Mouse (Mus musculus): ENCODE data around the gene Dnajc25. TPM values are rescaled to one million over a fixed set of nuclear protein-coding genes. Genes with fewer than 3 reads are reported as not detected.

Dnajc25 gene
- polyA plus RNA-seq, 1 experiment from 2014 or later = 13.7 TPM

DNA sequence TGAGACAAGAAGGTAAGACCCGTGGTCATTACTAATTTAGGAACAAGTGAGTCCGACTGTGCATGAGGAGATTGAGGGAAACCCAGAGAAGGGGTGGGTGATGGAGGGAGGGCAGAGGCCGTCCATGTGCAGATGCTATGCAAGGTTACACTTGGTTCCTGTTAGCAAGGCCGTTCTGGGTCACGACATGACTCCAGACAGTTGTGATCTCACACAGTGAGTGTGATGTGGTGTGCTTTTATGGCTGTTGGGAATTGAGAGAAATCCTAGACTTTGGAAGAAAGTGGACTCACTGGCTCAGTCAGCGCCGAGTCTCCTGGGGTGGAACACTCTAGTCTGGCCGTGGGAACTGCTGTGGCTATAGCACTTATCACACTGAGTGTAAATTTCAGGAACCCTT, 11.3 kb downstream of the Dnajc25 start:
- Histone ChIP-seq H3K27me3 (ENCODE audit: control insufficient read depth, insufficient read depth, low read length) (no peaks in the 10 kb centered on the region), H3K4me2 (ENCODE audit: low read length) (no peak overlapping the region), H3K4me3 (ENCODE audit: control insufficient read depth in 1 of 2, insufficient read depth in 1 of 2, low read depth in 1 of 2, low read length in 2 of 2) (no peak overlapping the region), H3K9ac (ENCODE audit: low read length) (no peak overlapping the region), H3K4me1 (ENCODE audit: control insufficient read depth in 2 of 2, insufficient read depth in 2 of 2, low read length in 2 of 2) (peaks cover 11 to 34% of the 10 kb centered on the region in 2 experiments), H3K27ac (replicated peaks in 1 of 2; ENCODE audit: control insufficient read depth in 1 of 2, insufficient read depth in 1 of 2, low read depth in 2 of 2, low read length in 2 of 2) (no peak overlapping the region), H3K36me3 (ENCODE audit: control insufficient read depth, insufficient read depth, low read length) (no peaks in the 10 kb centered on the region), H3K9me3 (ENCODE audit: control insufficient read depth, low read length) (no peaks in the 10 kb centered on the region)
- no peak for ATAC-seq (ENCODE audit: insufficient number of reproducible peaks, insufficient read depth, low FRiP score, low read depth)
- 59% methylated on average over 8 of the region's 8 CpGs for WGBS

DNA sequence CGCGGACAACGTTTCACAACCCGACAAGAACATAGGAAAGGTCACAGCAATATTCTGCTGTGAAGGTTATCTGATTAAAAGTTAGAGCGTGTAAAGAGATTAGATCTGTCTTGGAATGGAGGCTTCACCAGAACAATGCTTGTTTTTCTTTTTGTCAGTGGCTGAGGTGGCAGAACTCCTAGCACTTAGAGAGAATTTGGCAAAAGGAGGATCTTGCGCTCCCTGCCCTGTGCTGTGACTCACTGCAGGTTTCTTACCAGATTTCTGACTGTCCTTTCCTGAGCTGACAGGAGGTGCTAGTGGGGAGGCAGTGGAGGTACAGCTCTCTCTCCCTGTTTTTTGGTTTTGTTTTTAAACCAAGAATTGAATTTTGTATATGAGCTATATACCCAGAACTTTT, 12.2 kb downstream of the Dnajc25 start:
- Histone ChIP-seq H3K4me2 (ENCODE audit: low read length) (no peak overlapping the region), H3K9ac (ENCODE audit: low read length) (no peak overlapping the region), H3K27me3 (ENCODE audit: control insufficient read depth, insufficient read depth, low read length) (no peaks in the 10 kb centered on the region), H3K36me3 (ENCODE audit: control insufficient read depth, insufficient read depth, low read length) (no peaks in the 10 kb centered on the region), H3K27ac (replicated peaks in 1 of 2; ENCODE audit: control insufficient read depth in 1 of 2, insufficient read depth in 1 of 2, low read depth in 2 of 2, low read length in 2 of 2) (no peak overlapping the region), H3K4me3 (ENCODE audit: control insufficient read depth in 1 of 2, insufficient read depth in 1 of 2, low read depth in 1 of 2, low read length in 2 of 2) (no peak overlapping the region), H3K9me3 (ENCODE audit: control insufficient read depth, low read length) (no peaks in the 10 kb centered on the region), H3K4me1 (ENCODE audit: control insufficient read depth in 2 of 2, insufficient read depth in 2 of 2, low read length in 2 of 2) (peaks cover 13 to 37% of the 10 kb centered on the region in 2 experiments)
- no peak for ATAC-seq (ENCODE audit: insufficient number of reproducible peaks, insufficient read depth, low FRiP score, low read depth)
- 80% methylated on average over 6 of the region's 6 CpGs for WGBS

DNA sequence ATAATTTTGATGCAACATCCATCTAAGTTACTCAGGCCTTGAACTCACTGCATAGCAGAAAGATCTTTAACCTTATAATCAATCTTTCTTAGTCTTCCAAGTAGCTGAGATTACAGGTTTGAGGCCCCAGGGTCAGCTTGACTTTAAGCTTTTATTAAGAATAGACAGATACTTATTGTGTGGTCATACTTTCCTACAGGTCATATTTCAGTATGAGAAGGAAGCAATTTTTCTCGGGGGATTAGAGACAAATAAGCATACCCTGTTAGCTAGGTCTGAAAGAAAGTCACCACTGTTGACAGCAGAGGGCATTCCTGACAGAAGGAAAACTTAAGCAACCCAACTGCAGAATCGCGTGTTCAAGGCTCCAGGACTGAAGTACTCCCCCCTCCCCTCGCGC, 13.1 kb downstream of the Dnajc25 start:
- 86% methylated on average over 5 of the region's 5 CpGs for WGBS

DNA sequence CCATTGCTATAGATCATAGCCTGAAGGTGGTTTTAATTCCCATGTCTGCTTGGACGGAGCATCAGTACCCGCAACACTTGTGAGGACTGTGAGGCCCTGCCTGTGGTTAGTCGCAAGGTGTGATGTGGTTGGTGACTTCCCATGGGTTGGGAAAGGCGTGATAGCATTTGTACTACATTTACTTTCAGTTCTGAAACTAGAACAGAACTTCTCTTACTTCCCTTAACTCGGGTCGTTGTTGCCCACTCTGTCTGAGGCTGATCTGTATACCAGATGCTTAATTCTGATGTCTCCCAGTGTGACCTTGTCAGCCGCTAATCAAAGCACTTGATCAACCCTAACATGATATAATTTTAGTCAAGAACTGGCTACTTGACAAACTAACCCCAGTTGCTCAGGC, 14.3 kb downstream of the Dnajc25 start:
- 95% methylated on average over 7 of the region's 7 CpGs for WGBS
- Histone ChIP-seq H3K9me3 (ENCODE audit: control insufficient read depth, low read length) (no peaks in the 10 kb centered on the region), H3K27ac (replicated peaks in 1 of 2; ENCODE audit: control insufficient read depth in 1 of 2, insufficient read depth in 1 of 2, low read depth in 2 of 2, low read length in 2 of 2) (no peak overlapping the region), H3K27me3 (ENCODE audit: control insufficient read depth, insufficient read depth, low read length) (no peaks in the 10 kb centered on the region), H3K9ac (ENCODE audit: low read length) (no peak overlapping the region), H3K4me1 (ENCODE audit: control insufficient read depth in 2 of 2, insufficient read depth in 2 of 2, low read length in 2 of 2) (peaks cover 12 to 32% of the 10 kb centered on the region in 2 experiments), H3K4me2 (ENCODE audit: low read length) (no peak overlapping the region), H3K4me3 (ENCODE audit: control insufficient read depth in 1 of 2, insufficient read depth in 1 of 2, low read depth in 1 of 2, low read length in 2 of 2) (no peak overlapping the region), H3K36me3 (ENCODE audit: control insufficient read depth, insufficient read depth, low read length) (0 out of 2 replicates have a peak, but pooled peaks cover 5% of the 10 kb centered on the region)
- no peak for ATAC-seq (ENCODE audit: insufficient number of reproducible peaks, insufficient read depth, low FRiP score, low read depth)

More for the DNA sequence above, 13.1 kb downstream of the Dnajc25 start:
- no peak overlapping the region for H3K4me2 ChIP-seq (ENCODE audit: low read length)
- H3K36me3 ChIP-seq (ENCODE audit: control insufficient read depth, insufficient read depth, low read length) = no peaks in the 10 kb centered on the region
- H3K4me3 ChIP-seq (ENCODE audit: control insufficient read depth in 1 of 2, insufficient read depth in 1 of 2, low read depth in 1 of 2, low read length in 2 of 2) = no peak overlapping the region
- H3K27ac ChIP-seq (replicated peaks in 1 of 2; ENCODE audit: control insufficient read depth in 1 of 2, insufficient read depth in 1 of 2, low read depth in 2 of 2, low read length in 2 of 2) = no peak overlapping the region
- H3K9ac ChIP-seq (ENCODE audit: low read length) = no peak overlapping the region
- H3K9me3 ChIP-seq (ENCODE audit: control insufficient read depth, low read length) = no peaks in the 10 kb centered on the region
- H3K27me3 ChIP-seq (ENCODE audit: control insufficient read depth, insufficient read depth, low read length) = no peaks in the 10 kb centered on the region
- H3K4me1 ChIP-seq (ENCODE audit: control insufficient read depth in 2 of 2, insufficient read depth in 2 of 2, low read length in 2 of 2) = peaks cover 12 to 37% of the 10 kb centered on the region in 2 experiments
- no peak for ATAC-seq (ENCODE audit: insufficient number of reproducible peaks, insufficient read depth, low FRiP score, low read depth)

DNA sequence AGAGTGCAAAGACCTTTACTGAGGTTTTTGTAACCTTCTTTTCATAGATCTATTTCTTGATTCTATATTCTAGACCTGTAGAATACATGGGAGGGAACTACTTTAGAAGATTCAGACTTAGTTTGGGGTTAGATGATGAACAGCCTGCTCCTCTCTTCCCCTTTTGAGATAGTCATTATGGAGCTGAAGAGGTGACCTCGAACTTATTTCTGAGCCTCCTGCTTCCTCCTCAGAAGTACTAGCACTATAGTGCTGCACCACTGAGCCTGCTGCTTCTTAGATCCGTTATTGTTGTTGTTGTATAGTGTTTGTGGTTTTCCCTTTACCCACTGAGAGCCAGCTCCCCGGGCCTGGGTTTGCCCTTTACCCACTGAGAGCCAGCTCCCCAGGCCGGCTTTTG, 14.8 kb downstream of the Dnajc25 start:
- H3K4me1 ChIP-seq (ENCODE audit: control insufficient read depth in 2 of 2, insufficient read depth in 2 of 2, low read length in 2 of 2) = peaks cover 10 to 27% of the 10 kb centered on the region in 2 experiments
- no peak for ATAC-seq (ENCODE audit: insufficient number of reproducible peaks, insufficient read depth, low FRiP score, low read depth)
- 77% methylated on average over 4 of the region's 4 CpGs for WGBS

DNA sequence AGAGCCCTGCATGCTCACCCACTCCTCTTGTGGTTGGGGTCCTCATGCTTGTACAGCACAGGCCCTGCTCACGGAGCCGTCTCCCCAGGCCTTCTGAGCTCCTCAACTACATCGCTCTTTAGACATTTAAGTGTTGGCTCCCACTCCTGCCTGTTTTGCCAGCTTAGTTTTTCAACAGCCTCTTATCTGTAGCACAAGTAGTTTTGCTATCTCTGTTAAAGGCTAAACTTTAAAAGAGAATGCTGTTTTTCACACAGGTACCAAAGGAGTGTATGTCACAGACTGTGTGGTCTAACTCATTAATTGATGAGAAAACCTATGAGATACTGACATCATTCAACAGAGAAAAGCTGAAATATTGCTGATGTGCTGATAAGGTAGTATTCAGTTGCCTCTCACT, 16.6 kb downstream of the Dnajc25 start:
- WGBS = 22% methylated on average over 3 of the region's 3 CpGs
- no peak for ATAC-seq (ENCODE audit: insufficient number of reproducible peaks, insufficient read depth, low FRiP score, low read depth)

More for the DNA sequence above, 14.8 kb downstream of the Dnajc25 start:
- Histone ChIP-seq H3K4me3 (ENCODE audit: control insufficient read depth in 1 of 2, insufficient read depth in 1 of 2, low read depth in 1 of 2, low read length in 2 of 2) (no peak overlapping the region), H3K9me3 (ENCODE audit: control insufficient read depth, low read length) (no peaks in the 10 kb centered on the region), H3K36me3 (ENCODE audit: control insufficient read depth, insufficient read depth, low read length) (0 out of 2 replicates have a peak, but pooled peaks cover 5% of the 10 kb centered on the region), H3K4me2 (ENCODE audit: low read length) (no peak overlapping the region), H3K27ac (replicated peaks in 1 of 2; ENCODE audit: control insufficient read depth in 1 of 2, insufficient read depth in 1 of 2, low read depth in 2 of 2, low read length in 2 of 2) (no peak overlapping the region), H3K27me3 (ENCODE audit: control insufficient read depth, insufficient read depth, low read length) (no peaks in the 10 kb centered on the region), H3K9ac (ENCODE audit: low read length) (no peak overlapping the region)

DNA sequence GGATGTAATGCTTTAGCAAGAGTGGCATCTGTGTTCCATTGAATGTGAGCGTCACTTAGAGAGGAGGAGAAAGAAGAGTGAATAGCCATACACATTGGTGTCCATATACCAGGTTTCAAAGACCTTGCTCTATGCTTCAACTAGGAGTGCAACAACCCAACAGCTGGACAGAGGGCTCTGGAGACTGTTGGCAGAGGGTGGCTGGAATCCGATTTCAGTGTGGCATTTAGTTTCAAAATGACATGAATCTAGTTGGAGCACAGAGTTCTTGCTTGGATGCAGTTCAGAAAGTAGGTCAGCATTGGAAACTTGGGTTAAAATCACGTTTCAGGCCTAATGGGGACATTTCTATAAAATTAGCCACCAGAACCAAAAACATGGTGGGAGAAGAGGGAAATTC, 20.3 kb downstream of the Dnajc25 start:
- no peak for ATAC-seq (ENCODE audit: insufficient number of reproducible peaks, insufficient read depth, low FRiP score, low read depth)
- Histone ChIP-seq H3K9me3 (ENCODE audit: control insufficient read depth, low read length) (no peaks in the 10 kb centered on the region), H3K4me3 (ENCODE audit: control insufficient read depth in 1 of 2, insufficient read depth in 1 of 2, low read depth in 1 of 2, low read length in 2 of 2) (no peak overlapping the region), H3K4me2 (ENCODE audit: low read length) (no peak overlapping the region), H3K27me3 (ENCODE audit: control insufficient read depth, insufficient read depth, low read length) (no peaks in the 10 kb centered on the region), H3K9ac (ENCODE audit: low read length) (no peak overlapping the region), H3K4me1 (ENCODE audit: control insufficient read depth in 2 of 2, insufficient read depth in 2 of 2, low read length in 2 of 2) (peaks cover 6 to 14% of the 10 kb centered on the region in 2 experiments; a peak in 3 of 4 replicates), H3K27ac (replicated peaks in 1 of 2; ENCODE audit: control insufficient read depth in 1 of 2, insufficient read depth in 1 of 2, low read depth in 2 of 2, low read length in 2 of 2) (no peak overlapping the region), H3K36me3 (ENCODE audit: control insufficient read depth, insufficient read depth, low read length) (peaks cover 27% of the 10 kb centered on the region)
- WGBS = 91% methylated on average over 3 of the region's 3 CpGs

More for the DNA sequence above, 16.6 kb downstream of the Dnajc25 start:
- Histone ChIP-seq H3K4me2 (ENCODE audit: low read length) (no peak overlapping the region), H3K27ac (replicated peaks in 1 of 2; ENCODE audit: control insufficient read depth in 1 of 2, insufficient read depth in 1 of 2, low read depth in 2 of 2, low read length in 2 of 2) (no peak overlapping the region), H3K4me3 (ENCODE audit: control insufficient read depth in 1 of 2, insufficient read depth in 1 of 2, low read depth in 1 of 2, low read length in 2 of 2) (no peak overlapping the region), H3K9ac (ENCODE audit: low read length) (no peak overlapping the region), H3K36me3 (ENCODE audit: control insufficient read depth, insufficient read depth, low read length) (0 out of 2 replicates have a peak, but pooled peaks cover 5% of the 10 kb centered on the region), H3K9me3 (ENCODE audit: control insufficient read depth, low read length) (no peaks in the 10 kb centered on the region), H3K27me3 (ENCODE audit: control insufficient read depth, insufficient read depth, low read length) (no peaks in the 10 kb centered on the region), H3K4me1 (ENCODE audit: control insufficient read depth in 2 of 2, insufficient read depth in 2 of 2, low read length in 2 of 2) (peaks cover 6 to 16% of the 10 kb centered on the region in 2 experiments; a peak in 3 of 4 replicates)

DNA sequence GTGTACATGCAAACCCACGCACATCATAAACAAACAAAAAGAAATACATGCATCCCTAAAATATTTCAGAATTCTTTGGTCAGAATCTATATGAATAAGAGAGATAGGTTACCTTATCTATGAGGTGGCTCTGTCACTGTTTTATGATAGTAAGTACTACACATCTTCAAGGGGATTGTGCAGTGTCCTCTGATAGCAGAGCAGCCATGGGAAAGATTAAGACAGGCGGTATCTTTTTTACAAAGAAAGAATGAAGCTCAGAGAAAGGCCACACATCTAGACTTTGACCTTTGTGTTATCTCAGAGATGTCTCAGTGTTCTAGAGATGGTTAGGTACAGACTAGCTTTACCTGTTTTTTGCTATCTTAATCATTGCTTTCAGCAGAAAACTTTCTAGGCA, 22.1 kb downstream of the Dnajc25 start:
- peaks cover 0 to 3% of the 10 kb centered on the region in 2 experiments; a peak in 1 of 4 replicates for H3K4me1 ChIP-seq (ENCODE audit: control insufficient read depth in 2 of 2, insufficient read depth in 2 of 2, low read length in 2 of 2)
- ATAC-seq (ENCODE audit: insufficient number of reproducible peaks, insufficient read depth, low FRiP score, low read depth) = no peak
- H3K4me3 ChIP-seq (ENCODE audit: control insufficient read depth in 1 of 2, insufficient read depth in 1 of 2, low read depth in 1 of 2, low read length in 2 of 2) = no peak overlapping the region
- H3K27me3 ChIP-seq (ENCODE audit: control insufficient read depth, insufficient read depth, low read length) = no peaks in the 10 kb centered on the region
- no peaks in the 10 kb centered on the region for H3K9me3 ChIP-seq (ENCODE audit: control insufficient read depth, low read length)
- H3K36me3 ChIP-seq (ENCODE audit: control insufficient read depth, insufficient read depth, low read length) = peaks cover 38% of the 10 kb centered on the region
- no peak overlapping the region for H3K4me2 ChIP-seq (ENCODE audit: low read length)
- H3K27ac ChIP-seq (replicated peaks in 1 of 2; ENCODE audit: control insufficient read depth in 1 of 2, insufficient read depth in 1 of 2, low read depth in 2 of 2, low read length in 2 of 2) = no peak overlapping the region
- 76% methylated on average over 2 of the region's 2 CpGs for WGBS
- no peak overlapping the region for H3K9ac ChIP-seq (ENCODE audit: low read length)
